Mouse (Mus musculus) testis, adult 2 months (tissue): ENCODE results near the gene Ano1. TPM values are rescaled to one million over a fixed set of nuclear protein-coding genes. Genes with fewer than 3 reads are reported as not detected.
A peak's percentile ranks its signal among the peaks of the same experiment; 100 is the strongest.

ENCODE experiments used
- H3K27ac ChIP-seq: fragments of 200-500 bp; 2 replicates; pipeline ENCODE4 v1.5.1; 2012; ENCODE audit warnings: low read depth, low read length; ENCODE audit not compliant: control insufficient read depth, insufficient read depth
- H3K27me3 ChIP-seq: fragments of 200-500 bp; 2 replicates; pipeline ENCODE4 v1.6.1; 2012; ENCODE audit warnings: mild to moderate bottlenecking, low read length, moderate library complexity; ENCODE audit not compliant: control insufficient read depth, insufficient read depth
- H3K36me3 ChIP-seq: fragments of 200-500 bp; 2 replicates; pipeline ENCODE4 v1.6.1; 2012; ENCODE audit warnings: mild to moderate bottlenecking, low read length; ENCODE audit not compliant: control insufficient read depth, insufficient read depth
- H3K4me1 ChIP-seq: fragments of 200-500 bp; 2 replicates; pipeline ENCODE4 v1.6.1; 2012; ENCODE audit warnings: low read length; ENCODE audit not compliant: control insufficient read depth, insufficient read depth
- H3K4me3 ChIP-seq: fragments of 200-500 bp; 2 replicates; pipeline ENCODE4 v1.5.1; 2012; ENCODE audit warnings: low read depth, mild to moderate bottlenecking, low read length, moderate library complexity, mixed read lengths; ENCODE audit not compliant: control insufficient read depth
- CTCF ChIP-seq: fragments of 200-500 bp; IDR thresholded peaks from 2 replicates; pipeline ENCODE4 v1.5.1; 2012; ENCODE audit warnings: low read depth, mild to moderate bottlenecking, inconsistent platforms, low read length, moderate library complexity; ENCODE audit not compliant: control insufficient read depth, insufficient read depth, insufficient replicate concordance
- POLR2A ChIP-seq: fragments of 200-500 bp; IDR thresholded peaks from 2 replicates; pipeline ENCODE4 v1.6.1; 2012; ENCODE audit warnings: low read depth, mild to moderate bottlenecking, inconsistent platforms, low read length, moderate library complexity; ENCODE audit not compliant: control insufficient read depth
- polyA plus RNA-seq: library from polyadenylated mRNA; depleted of rRNA; stranded (reverse); fragments of >200 nt; gene quantifications from 2 replicates; pipeline ENCODE4 v1.2.3, GENCODE M21; 2012

Gene Ano1
- polyA plus RNA-seq, 1 experiment: 28.2 TPM

- Histone ChIP-seq H3K36me3 (no peaks in the 10 kb centered on the region), H3K27ac (no peak overlapping the region), H3K4me1 (no peaks in the 10 kb centered on the region), H3K4me3 (no peak overlapping the region), H3K27me3 (no peaks in the 10 kb centered on the region)
- no peak for TF ChIP-seq POLR2A
- no peak for TF ChIP-seq CTCF
Observed at GRCm38 (mm10) chr7:144731897-144732291, 19.9 kb downstream of the Ano1 start.

GRCm38 (mm10) chr7:144731182-144731896, 20.4 kb downstream of the Ano1 start:
- TF ChIP-seq CTCF: no peak
- no peak for TF ChIP-seq POLR2A
- no peaks in the 10 kb centered on the region for H3K27me3 ChIP-seq
- H3K4me3 ChIP-seq: no peak overlapping the region
- no peak overlapping the region for H3K27ac ChIP-seq
- H3K36me3 ChIP-seq: no peaks in the 10 kb centered on the region
- H3K4me1 ChIP-seq: no peaks in the 10 kb centered on the region

GRCm38 (mm10) chr7:144724283-144724682, 27.5 kb downstream of the Ano1 start:
- H3K36me3 ChIP-seq: no peaks in the 10 kb centered on the region
- no peaks in the 10 kb centered on the region for H3K4me1 ChIP-seq
- no peak overlapping the region for H3K4me3 ChIP-seq
- H3K27me3 ChIP-seq: no peaks in the 10 kb centered on the region
- no peak for TF ChIP-seq POLR2A
- TF ChIP-seq CTCF: no peak
- no peak overlapping the region for H3K27ac ChIP-seq

GRCm38 (mm10) chr7:144719956-144720355, 31.8 kb downstream of the Ano1 start:
- no peak for TF ChIP-seq CTCF
- no peak for TF ChIP-seq POLR2A
- Histone ChIP-seq H3K4me1 (no peaks in the 10 kb centered on the region), H3K27ac (no peak overlapping the region), H3K36me3 (no peaks in the 10 kb centered on the region), H3K4me3 (no peak overlapping the region), H3K27me3 (no peaks in the 10 kb centered on the region)

GRCm38 (mm10) chr7:144717736-144718135, 34.0 kb downstream of the Ano1 start:
- no peak for TF ChIP-seq POLR2A
- TF ChIP-seq CTCF: no peak
- H3K4me1 ChIP-seq: no peaks in the 10 kb centered on the region

GRCm38 (mm10) chr7:144697870-144698269, 53.9 kb downstream of the Ano1 start:
- H3K27me3 ChIP-seq: no peaks in the 10 kb centered on the region
- no peak overlapping the region for H3K4me3 ChIP-seq
- TF ChIP-seq CTCF (no peak), POLR2A (no peak)
- H3K27ac ChIP-seq: no peak overlapping the region
- no peaks in the 10 kb centered on the region for H3K4me1 ChIP-seq
- no peaks in the 10 kb centered on the region for H3K36me3 ChIP-seq

More at GRCm38 (mm10) chr7:144717736-144718135, 34.0 kb downstream of the Ano1 start:
- H3K4me3 ChIP-seq: no peak overlapping the region
- no peak overlapping the region for H3K27ac ChIP-seq
- no peaks in the 10 kb centered on the region for H3K36me3 ChIP-seq
- no peaks in the 10 kb centered on the region for H3K27me3 ChIP-seq

- H3K36me3 ChIP-seq: no peaks in the 10 kb centered on the region
- no peak overlapping the region for H3K4me3 ChIP-seq
- H3K27ac ChIP-seq: no peak overlapping the region
- TF ChIP-seq CTCF (peak; percentile 94; the same call in 1 of the 2 replicates), POLR2A (no peak)
- H3K4me1 ChIP-seq: no peaks in the 10 kb centered on the region
- H3K27me3 ChIP-seq: no peaks in the 10 kb centered on the region
Observed at GRCm38 (mm10) chr7:144696764-144697704, 54.7 kb downstream of the Ano1 start.
